Mouse (Mus musculus) CH12.LX (cell line): ENCODE measurements around the gene E030018B13Rik. TPM values are rescaled to one million over a fixed set of nuclear protein-coding genes. Genes with fewer than 3 reads are reported as not detected.

Experiments used
- DNase-seq: peaks from one replicate; pipeline ENCODE4 v3.0.0-alpha.2; 2013; ENCODE audit errors: extremely low read depth
- H3K27ac ChIP-seq: 2 replicates; pipeline ENCODE4 v1.5.1; 2012; ENCODE audit warnings: low read depth, mild to moderate bottlenecking, control low read depth, moderate library complexity; ENCODE audit not compliant: insufficient read depth
- H3K27me3 ChIP-seq: replicated peaks from 2 replicates; pipeline ENCODE3; 2012; ENCODE audit warnings: inconsistent platforms
- H3K36me3 ChIP-seq, 2 experiments: replicated peaks in 1 of 2; 2 replicates each; pipeline versions ENCODE3 to v1.6.1; 2012; ENCODE audit warnings: inconsistent platforms in 1 of 2, low read length in 1 of 2, mild to moderate bottlenecking in 1 of 2, mixed read lengths in 1 of 2, moderate library complexity in 1 of 2; ENCODE audit not compliant: control insufficient read depth in 1 of 2, insufficient read depth in 1 of 2
- H3K4me1 ChIP-seq, 2 experiments: 2 replicates each; pipeline ENCODE4 v1.6.1; 2012; ENCODE audit warnings: inconsistent platforms in 1 of 2, moderate library complexity in 1 of 2; ENCODE audit not compliant: insufficient read depth in 2 of 2, control insufficient read depth in 1 of 2
- H3K4me2 ChIP-seq: 2 replicates; pipeline ENCODE4 v1.6.1; 2012; ENCODE audit warnings: low read depth, mild to moderate bottlenecking, control low read depth; ENCODE audit not compliant: poor library complexity, insufficient read depth, severe bottlenecking
- H3K4me3 ChIP-seq, 3 experiments: fragments of 150-350 bp in 1 of 3; sonication (generic) in 1 of 3; replicated peaks in 1 of 3; 2 replicates each; pipeline versions ENCODE3 to v1.5.1; 2011 to 2012; ENCODE audit warnings: low read depth in 2 of 3, low read length in 2 of 3, mild to moderate bottlenecking in 2 of 3, moderate library complexity in 2 of 3, control low read depth in 1 of 3, improper control_type of control experiment in 1 of 3, inconsistent platforms in 1 of 3, mixed read lengths in 1 of 3; ENCODE audit not compliant: poor library complexity in 1 of 3
- H3K79me2 ChIP-seq: replicated peaks from 2 replicates; pipeline ENCODE4 v1.6.1; 2012; ENCODE audit warnings: mild to moderate bottlenecking, moderate library complexity; ENCODE audit not compliant: control insufficient read depth, poor library complexity, insufficient read depth, severe bottlenecking; ENCODE audit errors: extremely low read depth
- H3K9ac ChIP-seq: 2 replicates; pipeline ENCODE4 v1.6.1; 2012; ENCODE audit warnings: low read depth, mild to moderate bottlenecking, control low read depth, moderate library complexity; ENCODE audit not compliant: insufficient read depth
- H3K9me3 ChIP-seq: replicated peaks from 2 replicates; pipeline ENCODE3; 2012; ENCODE audit warnings: low read length, inconsistent platforms, mixed read lengths
- BHLHE40 ChIP-seq: IDR thresholded peaks from 2 replicates; pipeline ENCODE4 v1.6.1; 2011; ENCODE audit warnings: mild to moderate bottlenecking, low read depth, low read length, improper control_type of control experiment
- CTCF ChIP-seq, 2 experiments: IDR thresholded peaks in 1 of 2; conservative IDR thresholded peaks in 1 of 2; 2 replicates each; pipeline ENCODE4 v1.5.1; 2011 to 2012; ENCODE audit warnings: low read depth in 2 of 2, low read length in 2 of 2, improper control_type of control experiment in 1 of 2, inconsistent platforms in 1 of 2, mild to moderate bottlenecking in 1 of 2, moderate library complexity in 1 of 2
- EP300 ChIP-seq: IDR thresholded peaks from 2 replicates; pipeline ENCODE4 v1.6.1; 2011; ENCODE audit warnings: low read length, improper control_type of control experiment
- ETS1 ChIP-seq: conservative IDR thresholded peaks from 2 replicates; pipeline ENCODE4 v1.6.1; 2012; ENCODE audit warnings: low read depth, mild to moderate bottlenecking, inconsistent platforms, low read length, improper control_type of control experiment, moderate library complexity
- HCFC1 ChIP-seq: IDR thresholded peaks from 2 replicates; pipeline ENCODE4 v1.6.1; 2012; ENCODE audit warnings: low read depth, mild to moderate bottlenecking, inconsistent platforms, low read length, improper control_type of control experiment
- IRF4 ChIP-seq: IDR thresholded peaks from 2 replicates; pipeline ENCODE4 v1.6.1; 2014; ENCODE audit warnings: low read depth, mild to moderate bottlenecking, inconsistent platforms, low read length, improper control_type of control experiment
- JUN ChIP-seq: IDR thresholded peaks from 2 replicates; pipeline ENCODE4 v1.6.1; 2011; ENCODE audit warnings: low read depth, mild to moderate bottlenecking, low read length, improper control_type of control experiment, moderate library complexity; ENCODE audit not compliant: insufficient read depth
- JUND ChIP-seq: conservative IDR thresholded peaks from 2 replicates; pipeline ENCODE4 v1.6.1; 2011; ENCODE audit warnings: low read depth, low read length, improper control_type of control experiment
- MAX ChIP-seq: IDR thresholded peaks from 2 replicates; pipeline ENCODE4 v1.6.1; 2011; ENCODE audit warnings: low read length, improper control_type of control experiment
- MEF2A ChIP-seq: IDR thresholded peaks from 2 replicates; pipeline ENCODE4 v1.6.1; 2014; ENCODE audit warnings: low read depth, mild to moderate bottlenecking, inconsistent platforms, low read length, improper control_type of control experiment, borderline replicate concordance
- MXI1 ChIP-seq: IDR thresholded peaks from 2 replicates; pipeline ENCODE4 v1.6.1; 2011; ENCODE audit warnings: mild to moderate bottlenecking, low read depth, low read length, improper control_type of control experiment
- NELFE ChIP-seq: IDR thresholded peaks from 2 replicates; pipeline ENCODE4 v1.6.1; 2011; ENCODE audit warnings: low read depth, low read length, improper control_type of control experiment
- PAX5 ChIP-seq: IDR thresholded peaks from 2 replicates; pipeline ENCODE4 v1.6.1; 2012; ENCODE audit warnings: low read length, inconsistent platforms, mixed read lengths
- POLR2AphosphoS2 ChIP-seq: IDR thresholded peaks from 2 replicates; pipeline ENCODE4 v1.6.1; 2011; ENCODE audit warnings: low read depth, low read length, improper control_type of control experiment
- RCOR1 ChIP-seq: conservative IDR thresholded peaks from 2 replicates; pipeline ENCODE4 v1.6.1; 2012; ENCODE audit warnings: low read depth, mild to moderate bottlenecking, inconsistent platforms, low read length, improper control_type of control experiment
- SMC3 ChIP-seq: IDR thresholded peaks from 2 replicates; pipeline ENCODE4 v1.6.1; 2011; ENCODE audit warnings: low read depth, low read length, improper control_type of control experiment
- UBTF ChIP-seq: IDR thresholded peaks from 2 replicates; pipeline ENCODE4 v1.6.1; 2012; ENCODE audit warnings: low read depth, mild to moderate bottlenecking, inconsistent platforms, low read length, improper control_type of control experiment, moderate library complexity
- USF2 ChIP-seq: conservative IDR thresholded peaks from 2 replicates; pipeline ENCODE4 v1.6.1; 2011; ENCODE audit warnings: low read depth, low read length, improper control_type of control experiment
- ZMIZ1 ChIP-seq: IDR thresholded peaks from 2 replicates; pipeline ENCODE4 v1.6.1; 2012; ENCODE audit warnings: low read depth, mild to moderate bottlenecking, inconsistent platforms, low read length, improper control_type of control experiment
- dilution Hi-C: fragments of 300-500 bp; cut with MboI; formaldehyde crosslinking; loops from 2 replicates; pipeline ENCODE4 v1.14.3; 2020; ENCODE audit warnings: low sequenced_read_pairs; ENCODE audit not compliant: extremely low pct_unique_long_range_greater_than_20kb, extremely low pct_ligation_motif_present
- in situ Hi-C: fragments of 300-500 bp; cut with MboI; formaldehyde crosslinking; loops from 3 replicates; pipeline ENCODE4 v1.14.3; 2019; ENCODE audit warnings: low sequenced_read_pairs, low pct_ligation_motif_present, low pct_unique_long_range_greater_than_20kb, mixed read lengths
- polyA plus RNA-seq: library from polyadenylated mRNA; unstranded; fragments of >175 nt; gene quantifications from 2 replicates; pipeline ENCODE4 v1.2.1, GENCODE M21; 2012; ENCODE audit warnings: low read depth; ENCODE audit not compliant: insufficient read length
- total RNA-seq, 2 experiments: library from RNA; depleted of rRNA; stranded (reverse); fragments of 300-350 nt in 1 of 2; fragments of >200 nt in 1 of 2; gene quantifications; 2 replicates each; pipeline ENCODE4 v1.2.3; 2012 to 2014

Gene E030018B13Rik
- total and polyA plus RNA-seq, 3 experiments: not detected

DNA sequence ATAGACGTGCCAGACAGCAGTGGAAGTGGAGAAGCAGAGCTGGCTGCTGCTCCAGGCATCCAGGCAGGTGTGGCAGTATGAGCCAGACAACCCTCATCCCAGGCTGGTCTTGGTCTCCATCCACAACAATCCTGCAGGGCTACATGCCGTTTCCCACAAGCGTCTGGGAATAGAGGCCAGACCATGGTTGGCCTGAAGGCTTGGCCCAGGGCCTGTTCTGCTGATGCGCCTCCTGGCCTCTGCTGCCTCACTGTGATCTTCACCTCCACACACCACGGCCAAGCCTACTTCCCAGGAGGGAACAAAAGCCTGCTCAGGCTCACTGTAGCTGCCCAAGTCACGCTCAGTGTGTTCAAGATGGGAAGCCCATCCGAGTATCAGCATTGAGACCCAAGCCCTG is 33.9 kb upstream of the E030018B13Rik start:
- in situ Hi-C loops: no loop called here
- TF ChIP-seq MEF2A: no peak
- TF ChIP-seq IRF4: no peak
- TF ChIP-seq SMC3: no peak
- no peak for TF ChIP-seq ZMIZ1
- TF ChIP-seq NELFE: no peak
- no peak for TF ChIP-seq JUN
- no peak for TF ChIP-seq USF2
- no peak for TF ChIP-seq BHLHE40
- no peak for TF ChIP-seq UBTF
- no peak for TF ChIP-seq HCFC1
- no peak for TF ChIP-seq MAX
- dilution Hi-C loops: no loop called here

DNA sequence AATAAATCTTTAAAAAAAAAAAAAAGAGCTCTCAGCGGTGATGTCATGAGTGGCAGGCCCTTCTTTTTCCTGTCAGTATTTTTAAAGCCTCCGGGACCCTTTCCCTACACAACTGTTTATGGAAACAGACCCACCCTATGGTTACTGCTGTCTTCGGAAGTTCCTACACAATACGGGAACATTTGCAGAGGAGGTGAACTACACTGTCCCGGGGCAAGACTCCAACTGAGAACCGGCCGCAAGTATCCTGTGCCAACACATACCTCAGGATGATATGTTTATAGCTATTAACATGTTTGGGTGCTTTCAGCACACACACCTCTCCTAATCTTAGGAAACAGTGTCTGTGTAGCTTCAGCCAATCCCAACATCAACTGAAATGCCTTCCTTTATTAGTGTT is 31.6 kb upstream of the E030018B13Rik start:
- Histone ChIP-seq H3K27me3 (no peaks in the 10 kb centered on the region), H3K9ac (no peak overlapping the region), H3K4me1 (peaks cover 3 to 10% of the 10 kb centered on the region in 2 experiments; a peak in 2 of 4 replicates), H3K4me3 (no peak overlapping the region), H3K27ac (no peak overlapping the region), H3K36me3 (peaks cover 0 to 9% of the 10 kb centered on the region in 2 experiments), H3K9me3 (no peaks in the 10 kb centered on the region), H3K79me2 (no peaks in the 10 kb centered on the region), H3K4me2 (no peak overlapping the region)
- dilution Hi-C loops: no loop called here
- no peak for DNase-seq
- TF ChIP-seq PAX5 (no peak), CTCF (conservative IDR thresholded peaks at IDR 0.05 in 1 of 2, IDR thresholded peaks at IDR 0.05 in 1 of 2; ENCODE audit: low read depth in 2 of 2, low read length in 2 of 2) (no peak), POLR2AphosphoS2 (no peak), IRF4 (no peak), JUND (no peak), MXI1 (no peak), ETS1 (no peak), EP300 (no peak), RCOR1 (no peak)
- in situ Hi-C loops: no loop called here

More for the DNA sequence above, 33.9 kb upstream of the E030018B13Rik start:
- Histone ChIP-seq H3K27ac (no peak overlapping the region), H3K36me3 (no peaks in the 10 kb centered on the region), H3K9ac (no peak overlapping the region), H3K27me3 (peaks cover 2% of the 10 kb centered on the region), H3K4me3 (no peak overlapping the region), H3K9me3 (no peaks in the 10 kb centered on the region), H3K4me2 (no peak overlapping the region), H3K79me2 (no peaks in the 10 kb centered on the region), H3K4me1 (peaks cover 3 to 6% of the 10 kb centered on the region in 2 experiments; a peak in 2 of 4 replicates)
- no peak for DNase-seq
